12 mouse cellular contexts compared by ENCODE assay signal in genomic region chr15:85615537-85616100, GRCm38 (mm10). TPM values are rescaled to one million over a fixed set of nuclear protein-coding genes. Genes with fewer than 3 reads are reported as not detected.
DNase-seq lines count a peak whose midpoint lies in the region; ATAC-seq and TF ChIP-seq lines count a peak whose summit lies in the region.
"Had no signal": no experiment of that assay in that cellular context is flagged by ENCODE, and none has a peak within 500 bp of the region (broad histone marks: within the 10 kb centered on the region; RNA-seq: fewer than 3 reads in every experiment).

No protein-coding gene starts in this region.

- ATAC-seq in forebrain, embryonic 13.5 days, result no peak
- no peak for ATAC-seq in hindbrain, embryonic 15.5 days (ENCODE audit: low FRiP score, low read depth)
- no peak for ATAC-seq in hindbrain, postnatal 0 days
- ATAC-seq: forebrain, embryonic 14.5 days had no signal

- WGBS in forebrain, embryonic 13.5 days, result 35% methylated on average over 20 of the region's 21 CpGs
- WGBS in forebrain, embryonic 10.5 days, result 24% methylated on average over 21 of the region's 21 CpGs
- 39% methylated on average over 20 of the region's 21 CpGs for WGBS in hindbrain, embryonic 15.5 days
- 40% methylated on average over 21 of the region's 21 CpGs for WGBS in hindbrain, postnatal 0 days

- H3K4me2 ChIP-seq in forebrain, embryonic 13.5 days, result no peak overlapping the region
- H3K4me2 ChIP-seq in hindbrain, embryonic 15.5 days, result no peak overlapping the region
- H3K4me2 ChIP-seq in hindbrain, postnatal 0 days (ENCODE audit: low read depth, low read length), result no peak overlapping the region

- H3K27me3 ChIP-seq in forebrain, embryonic 13.5 days, result peaks cover 33% of the 10 kb centered on the region
- peaks cover 86% of the 10 kb centered on the region for H3K27me3 ChIP-seq in forebrain, embryonic 10.5 days (ENCODE audit: poor library complexity, severe bottlenecking)
- H3K27me3 ChIP-seq in hindbrain, embryonic 15.5 days, result no peaks in the 10 kb centered on the region; the same call in 1 of the 2 replicates
- no peaks in the 10 kb centered on the region for H3K27me3 ChIP-seq in hindbrain, postnatal 0 days (ENCODE audit: insufficient read depth, low read length)

- no peak for DNase-seq in forebrain, embryonic 10.5 days (ENCODE audit: extremely low spot score, low spot score)
- DNase-seq in hindbrain, postnatal 0 days (ENCODE audit: low spot score), result no peak
- DNase-seq in urinary bladder, adult 2 months (ENCODE audit: low spot score), result peak; percentile 52
- no peak for DNase-seq in urinary bladder, postnatal 14 days (ENCODE audit: low spot score)
- no peak for DNase-seq in layer of hippocampus, postnatal 14 days (ENCODE audit: low spot score in 2 of 2)
- DNase-seq in retina, embryonic 14.5 days (ENCODE audit: low spot score), result no peak
- DNase-seq: adrenal gland, postnatal 10 days; gastrocnemius, postnatal 36 days had no signal

- peak overlapping the region; percentile 26; the same call in 1 of the 2 replicates for H3K9ac ChIP-seq in forebrain, embryonic 13.5 days
- no peak overlapping the region for H3K9ac ChIP-seq in hindbrain, embryonic 15.5 days
- no peak overlapping the region for H3K9ac ChIP-seq in hindbrain, postnatal 0 days (replicated peaks; ENCODE audit: low read length)
- H3K9ac ChIP-seq: liver, embryonic 14.5 days had no signal

- H3K4me3 ChIP-seq in forebrain, embryonic 13.5 days, result no peak overlapping the region
- no peak overlapping the region for H3K4me3 ChIP-seq in forebrain, embryonic 10.5 days
- no peak overlapping the region for H3K4me3 ChIP-seq in hindbrain, embryonic 15.5 days
- no peak overlapping the region for H3K4me3 ChIP-seq in hindbrain, postnatal 0 days (ENCODE audit: low read length)

- no peaks in the 10 kb centered on the region; the same call in 1 of the 2 replicates for H3K9me3 ChIP-seq in forebrain, embryonic 13.5 days (replicated peaks)
- H3K9me3 ChIP-seq in forebrain, embryonic 10.5 days, result peaks cover 4% of the 10 kb centered on the region; the same call in 1 of the 2 replicates
- no peaks in the 10 kb centered on the region for H3K9me3 ChIP-seq in hindbrain, embryonic 15.5 days
- H3K9me3 ChIP-seq in hindbrain, postnatal 0 days (ENCODE audit: low read length), result no peaks in the 10 kb centered on the region

- peaks cover 33% of the 10 kb centered on the region for H3K4me1 ChIP-seq in forebrain, embryonic 13.5 days
- peaks cover 11% of the 10 kb centered on the region; the same call in 1 of the 2 replicates for H3K4me1 ChIP-seq in forebrain, embryonic 10.5 days
- H3K4me1 ChIP-seq in hindbrain, embryonic 15.5 days (replicated peaks), result peaks cover 40% of the 10 kb centered on the region
- peaks cover 28% of the 10 kb centered on the region for H3K4me1 ChIP-seq in hindbrain, postnatal 0 days (ENCODE audit: insufficient read depth, low read length)

- H3K36me3 ChIP-seq in forebrain, embryonic 13.5 days (ENCODE audit: poor library complexity, severe bottlenecking), result no peaks in the 10 kb centered on the region
- H3K36me3 ChIP-seq in forebrain, embryonic 10.5 days (replicated peaks), result no peaks in the 10 kb centered on the region
- H3K36me3 ChIP-seq in hindbrain, embryonic 15.5 days, result no peaks in the 10 kb centered on the region
- no peaks in the 10 kb centered on the region for H3K36me3 ChIP-seq in hindbrain, postnatal 0 days (ENCODE audit: insufficient read depth, low read length)

- no peak for TF ChIP-seq CTCF in hindbrain, postnatal 0 days (IDR thresholded peaks at IDR 0.05; ENCODE audit: low read depth)

- H3K27ac ChIP-seq in forebrain, embryonic 13.5 days, result no peak overlapping the region
- no peak overlapping the region for H3K27ac ChIP-seq in forebrain, embryonic 10.5 days
- H3K27ac ChIP-seq in hindbrain, embryonic 15.5 days (replicated peaks), result peak overlapping the region; percentile 86; the same call in 1 of the 2 replicates
- no peak overlapping the region for H3K27ac ChIP-seq in hindbrain, postnatal 0 days
- H3K27ac ChIP-seq: liver, embryonic 14.5 days had no signal

RNA-seq across cellular contexts. Expression of gene Wnt7b, which starts 33.3 kb away (rescaled TPM):
- polyA plus RNA-seq in forebrain, embryonic 13.5 days (2015; fragmentation: Nextera tagmentation; extraction: Ambion mirVana), result 84.0 and 92.2 TPM in 2 replicates
- 126 and 134 TPM in 2 replicates for polyA plus RNA-seq in forebrain, embryonic 10.5 days (2016; fragmentation: Nextera tagmentation; extraction: Ambion mirVana)
- polyA plus RNA-seq in hindbrain, embryonic 15.5 days (2015; fragmentation: Nextera tagmentation; extraction: Ambion mirVana), result 28.8 and 42.8 TPM in 2 replicates
- 56.6 and 63.1 TPM in 2 replicates for total RNA-seq in hindbrain, postnatal 0 days (2014; rRNA removed)
- polyA plus RNA-seq in hindbrain, postnatal 0 days (2015; fragmentation: Nextera tagmentation; extraction: Ambion mirVana), result 26.0 and 27.2 TPM in 2 replicates
- polyA plus RNA-seq in urinary bladder, adult 2 months (2012; rRNA removed), result 15.3 and 15.9 TPM in 2 replicates
- total RNA-seq in layer of hippocampus, postnatal 14 days (2021), result 10 to 100 TPM; 33.8 to 34.8 TPM
- total RNA-seq: gastrocnemius, postnatal 36 days had no signal
